Mouse (Mus musculus): ENCODE data around the gene Fgfbp3.
"Not testable (repeated sequence)": the region's sequence is repeated elsewhere in the genome, so short reads cannot be mapped to it uniquely, and the experiment has no call there.

Gene Fgfbp3

GRCm38 (mm10) chr19:36910424-36911045, 8.9 kb downstream of the Fgfbp3 start:
- DNase-seq (ENCODE audit: low spot score) = no peak

DNA sequence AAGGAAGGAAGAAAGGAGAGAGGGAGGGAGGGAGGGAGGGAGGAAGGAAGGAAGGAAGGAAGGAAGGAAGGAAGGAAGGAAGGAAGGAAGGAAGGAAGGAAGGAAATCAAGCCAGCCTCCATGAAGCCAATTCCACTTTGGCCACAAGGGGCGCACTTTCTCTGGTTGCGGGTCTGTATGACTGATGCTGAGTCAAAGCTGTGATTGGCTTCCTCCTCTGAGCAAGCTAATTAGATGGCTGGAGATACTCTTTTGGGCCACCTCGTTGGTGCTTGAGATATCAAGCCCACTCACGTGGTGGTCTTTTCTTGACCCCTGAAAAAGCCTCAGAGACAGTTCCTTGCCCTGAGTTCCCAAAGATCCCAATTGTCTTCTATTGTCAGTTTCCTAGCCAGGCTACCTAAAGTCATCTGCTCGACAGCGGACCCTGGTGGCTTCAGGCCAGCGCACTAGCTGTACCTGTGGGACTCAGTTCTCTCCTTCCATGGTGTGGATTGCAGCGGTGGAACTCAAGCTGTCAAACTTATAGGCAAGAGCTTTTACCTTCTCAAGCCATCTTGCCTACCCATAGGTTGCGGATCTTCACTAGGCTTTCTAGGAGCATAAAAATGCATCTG, 9.6 kb downstream of the Fgfbp3 start:
- DNase-seq (ENCODE audit: low spot score) = peak; percentile 55

DNA sequence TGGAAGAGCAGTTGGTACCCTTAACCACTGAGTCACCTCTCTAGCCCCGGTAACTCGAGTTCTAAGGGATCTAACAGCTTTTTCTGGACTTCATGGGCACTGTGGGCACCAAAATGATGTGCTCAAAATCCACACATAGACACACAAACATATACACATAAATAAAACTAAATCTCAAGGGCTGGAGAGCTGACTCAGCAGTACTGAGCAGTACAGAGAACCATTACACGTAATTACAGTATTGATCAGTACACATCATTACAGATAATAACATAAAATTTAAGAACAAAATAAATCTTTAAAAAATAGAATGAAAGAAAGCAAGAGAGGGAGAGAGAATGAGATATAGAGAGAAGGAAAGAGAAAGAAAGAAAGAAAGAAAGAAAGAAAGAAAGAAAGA, 10.3 kb downstream of the Fgfbp3 start:
- DNase-seq (ENCODE audit: low spot score) = no peak

GRCm38 (mm10) chr19:36904211-36905007, 15.0 kb downstream of the Fgfbp3 start:
- DNase-seq (ENCODE audit: low spot score) = peak; percentile 56

GRCm38 (mm10) chr19:36903377-36903776, 16.0 kb downstream of the Fgfbp3 start:
- no peak for DNase-seq (ENCODE audit: low spot score)

DNA sequence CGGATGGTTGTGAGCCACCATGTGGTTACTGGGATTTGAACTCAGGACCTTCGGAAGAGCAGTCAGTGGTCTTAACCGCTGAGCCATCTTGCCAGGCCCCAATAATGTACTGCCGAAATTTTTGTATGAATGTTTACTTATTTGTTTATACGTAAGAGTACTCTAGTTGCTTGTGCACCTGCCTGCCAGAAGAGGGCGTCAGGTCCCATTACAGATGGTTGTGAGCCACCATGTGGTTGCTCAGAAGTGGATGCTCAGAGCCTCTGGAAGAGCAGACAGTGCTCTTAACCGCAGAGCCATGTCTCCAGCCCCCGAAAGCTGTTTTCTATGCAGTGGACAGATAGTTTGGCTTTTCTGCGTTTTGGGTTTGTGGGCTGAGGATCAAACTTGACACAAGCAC, 21.6 kb downstream of the Fgfbp3 start:
- peak; percentile 12 for DNase-seq (ENCODE audit: low spot score)

GRCm38 (mm10) chr19:36896791-36897569, 22.4 kb downstream of the Fgfbp3 start:
- DNase-seq (ENCODE audit: low spot score) = no peak

DNA sequence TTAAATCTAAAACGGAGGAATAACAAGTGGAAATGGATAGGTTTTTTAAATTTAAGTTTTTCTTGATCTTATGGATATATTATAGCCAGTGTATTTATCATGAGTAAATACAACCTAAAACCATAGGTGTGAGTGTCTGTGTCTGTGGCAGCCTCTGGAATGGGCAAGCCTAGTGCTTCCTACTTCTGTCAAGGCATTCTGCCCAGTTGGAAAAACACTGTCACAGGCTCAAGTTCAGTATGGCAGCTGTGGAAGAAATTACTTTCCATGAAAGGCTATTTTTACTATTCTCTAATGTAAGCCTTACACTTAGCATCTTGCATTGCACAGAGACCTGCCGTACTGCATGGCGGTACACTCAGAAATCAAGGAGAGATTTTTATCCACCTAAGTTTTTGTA, 27.7 kb downstream of the Fgfbp3 start:
- DNase-seq (ENCODE audit: low spot score) = no peak

GRCm38 (mm10) chr19:36887706-36888105, 31.7 kb downstream of the Fgfbp3 start:
- DNase-seq (ENCODE audit: low spot score) = no peak

GRCm38 (mm10) chr19:36886316-36886715, 33.1 kb downstream of the Fgfbp3 start:
- DNase-seq (ENCODE audit: low spot score) = no peak

GRCm38 (mm10) chr19:36883119-36883518, 36.3 kb downstream of the Fgfbp3 start:
- DNase-seq (ENCODE audit: low spot score) = no peak

- no peak for DNase-seq (ENCODE audit: low spot score)
Observed at GRCm38 (mm10) chr19:36878743-36879495, 40.5 kb downstream of the Fgfbp3 start.

DNA sequence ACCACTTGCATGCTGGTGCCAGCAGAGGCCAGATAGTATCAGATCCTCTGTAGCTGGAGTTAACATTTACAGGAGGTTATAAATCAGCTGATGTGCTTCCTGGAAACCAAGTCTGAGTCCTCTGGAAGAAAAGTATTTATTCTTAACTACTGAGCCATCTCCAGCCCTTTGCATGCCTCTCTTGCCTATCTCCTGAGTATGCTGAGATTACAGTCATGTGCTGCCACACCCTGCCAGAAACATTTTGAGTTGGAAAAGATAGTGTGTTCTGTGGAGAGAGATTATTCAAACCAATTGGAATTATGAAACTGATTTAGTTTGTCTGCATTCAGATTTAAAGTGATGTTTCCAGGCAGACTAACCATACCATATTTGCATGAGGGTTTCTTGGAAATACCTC, 42.1 kb downstream of the Fgfbp3 start:
- no peak for DNase-seq (ENCODE audit: low spot score)

- DNase-seq (ENCODE audit: low spot score) = no peak
Observed at GRCm38 (mm10) chr19:36874651-36875050, 44.8 kb downstream of the Fgfbp3 start.

- DNase-seq (ENCODE audit: low spot score) = not testable (repeated sequence)
Observed at GRCm38 (mm10) chr19:36868675-36869074, 50.7 kb downstream of the Fgfbp3 start.

Data from ovary, postnatal 36 days (tissue).